Mouse (Mus musculus): ENCODE data around the gene Plxnb2.

DNA sequence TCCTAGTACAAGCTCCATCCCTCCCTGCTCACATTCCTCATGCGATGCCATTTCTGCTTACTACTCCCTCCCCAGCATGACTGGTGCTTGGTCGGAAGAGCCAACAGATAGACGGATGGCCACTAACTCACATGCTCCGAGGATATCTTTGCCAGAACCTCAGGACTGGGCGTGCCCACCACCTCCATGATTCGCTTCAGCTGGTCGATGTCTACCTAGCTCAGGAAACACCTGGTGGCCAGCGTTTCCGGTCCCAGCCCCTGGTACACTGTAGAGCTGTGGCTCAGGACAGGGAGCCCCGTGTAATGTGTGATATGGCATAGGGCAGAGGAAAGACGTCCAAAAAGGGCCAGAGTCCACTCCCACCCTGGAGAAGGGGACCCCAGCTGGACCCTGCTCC is 35.6 kb downstream of the Plxnb2 start:
- TF ChIP-seq TAL1 (IDR thresholded peaks at IDR 0.05; ENCODE audit: low read length) (no peak), GATA1 (IDR thresholded peaks at IDR 0.05; ENCODE audit: low read length) (no peak)

Data from erythroblast, embryonic 14.5 days (primary cell).